Mouse (Mus musculus): ENCODE results near the gene Gabra5.

Gabra5 gene

GRCm38 (mm10) chr7:57393551-57393950 is 116.3 kb downstream of the Gabra5 start:
- in situ Hi-C loops (cut with MboI; ENCODE audit: low pct_unique_long_range_greater_than_20kb in 1 of 2, low sequenced_read_pairs in 2 of 2, unreplicated experiment in 1 of 2) = loop anchor here in 1 of 2 experiments (25.0 kb wide), 1 partner anchor 456 kb away; no protein-coding TSS in a partner anchor

- in situ Hi-C loops (cut with MboI; ENCODE audit: low pct_unique_long_range_greater_than_20kb in 1 of 2, low sequenced_read_pairs in 2 of 2, unreplicated experiment in 1 of 2) = loop anchor here in 1 of 2 experiments (25.0 kb wide), 1 partner anchor 453 kb away; no protein-coding TSS in a partner anchor
Observed at GRCm38 (mm10) chr7:57390046-57390445, 119.8 kb downstream of the Gabra5 start.

GRCm38 (mm10) chr7:57387341-57387654 is 122.6 kb downstream of the Gabra5 start:
- in situ Hi-C loops (cut with MboI; ENCODE audit: low pct_unique_long_range_greater_than_20kb in 1 of 2, low sequenced_read_pairs in 2 of 2, unreplicated experiment in 1 of 2) = loop anchor here in 1 of 2 experiments (25.0 kb wide), 1 partner anchor 450 kb away; no protein-coding TSS in a partner anchor

DNA sequence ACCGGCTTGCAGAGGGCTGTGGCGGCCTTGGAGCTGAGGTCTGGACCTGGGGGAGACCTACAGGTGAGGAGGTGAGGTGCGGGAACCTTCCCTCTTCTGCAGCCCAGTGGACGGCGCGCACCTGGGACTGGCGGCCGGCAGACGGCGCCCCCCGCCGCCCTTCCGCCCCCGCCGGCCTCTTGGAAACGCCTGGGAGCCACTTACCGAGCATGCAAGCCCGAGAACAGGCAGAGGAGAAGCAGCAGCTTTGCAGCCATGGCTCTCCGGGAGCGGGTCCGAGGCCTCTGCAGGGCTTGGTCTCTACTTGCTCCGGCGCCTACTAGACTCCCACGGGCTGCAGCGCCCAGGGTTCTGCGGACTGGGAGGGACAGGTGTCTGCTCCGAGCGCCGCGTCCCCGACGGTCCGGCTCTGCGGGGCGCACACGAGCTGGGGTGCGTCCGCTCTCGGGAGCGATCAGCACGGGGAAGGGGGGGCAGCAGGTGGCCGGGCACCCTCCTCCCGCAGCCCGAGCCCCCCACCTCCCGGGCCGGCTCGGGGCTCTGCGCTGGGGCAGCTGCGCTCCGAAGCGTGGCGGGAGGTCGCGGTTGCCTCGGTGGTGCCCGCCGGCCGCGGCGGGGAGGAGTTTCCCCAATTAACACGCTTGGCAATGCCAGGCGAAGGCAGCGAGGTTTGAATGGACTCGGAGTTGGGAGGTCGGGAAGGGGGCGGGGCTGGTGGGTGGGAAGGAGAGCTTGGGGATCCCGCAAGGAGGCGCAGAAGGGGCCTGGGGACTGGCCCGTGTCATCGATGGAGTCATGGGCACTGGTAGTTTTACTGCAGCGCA is 123.1 kb downstream of the Gabra5 start, which contains the start of gene Gabrg3:
Gabrg3 (minus strand) TSS at position 672 of the 824 bp plus-strand sequence.
- in situ Hi-C loops (cut with MboI; ENCODE audit: low pct_unique_long_range_greater_than_20kb in 1 of 2, low sequenced_read_pairs in 2 of 2, unreplicated experiment in 1 of 2) = loop anchor here in 1 of 2 experiments (25.0 kb wide), 1 partner anchor 449 kb away; no protein-coding TSS in a partner anchor

DNA sequence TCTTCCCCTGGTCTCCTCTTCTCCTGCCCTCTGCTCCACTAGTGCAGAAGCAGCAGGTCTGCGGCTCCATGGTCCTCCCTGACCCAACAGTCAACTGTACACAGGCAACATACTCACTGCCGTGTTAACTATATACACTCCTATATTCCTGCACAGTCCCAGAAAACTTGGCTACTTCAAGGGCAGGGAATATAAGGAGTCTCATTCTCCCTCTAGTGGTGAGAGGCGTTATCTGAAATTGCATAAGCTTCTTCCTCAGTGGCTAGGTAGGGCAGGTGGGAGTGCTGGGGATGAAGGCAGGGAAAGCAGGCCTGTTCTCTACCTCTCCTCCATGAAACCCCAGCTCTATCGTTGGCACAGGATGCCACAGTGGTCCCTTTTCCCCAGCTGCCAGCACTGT is 125.7 kb downstream of the Gabra5 start:
- in situ Hi-C loops (cut with MboI; ENCODE audit: low pct_unique_long_range_greater_than_20kb in 1 of 2, low sequenced_read_pairs in 2 of 2, unreplicated experiment in 1 of 2) = loop anchor here in 1 of 2 experiments (25.0 kb wide), 1 partner anchor 447 kb away; no protein-coding TSS in a partner anchor

DNA sequence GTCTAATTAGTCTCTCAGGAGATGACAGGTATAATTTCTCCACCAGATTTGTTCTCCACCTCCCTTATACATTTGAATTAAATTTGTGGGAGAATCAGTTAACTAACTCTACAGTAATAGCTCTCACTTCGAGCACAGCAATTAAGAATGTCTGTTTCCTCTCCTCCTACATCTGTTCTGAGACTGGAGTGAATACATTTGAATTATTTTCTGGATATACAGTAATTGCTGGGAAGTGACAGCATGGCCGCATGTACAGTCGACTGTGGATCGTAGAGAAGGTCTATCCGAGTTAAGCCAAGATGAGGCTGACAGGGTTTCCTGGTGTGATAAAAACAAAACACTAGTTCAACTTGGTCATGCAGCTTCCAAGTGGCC is 143.9 kb downstream of the Gabra5 start:
- in situ Hi-C loops (cut with MboI; ENCODE audit: low pct_unique_long_range_greater_than_20kb in 1 of 2, low sequenced_read_pairs in 2 of 2, unreplicated experiment in 1 of 2) = no loop called here

GRCm38 (mm10) chr7:57365134-57366012 is 144.5 kb downstream of the Gabra5 start:
- in situ Hi-C loops (cut with MboI; ENCODE audit: low pct_unique_long_range_greater_than_20kb in 1 of 2, low sequenced_read_pairs in 2 of 2, unreplicated experiment in 1 of 2) = no loop called here

- in situ Hi-C loops (cut with MboI; ENCODE audit: low pct_unique_long_range_greater_than_20kb in 1 of 2, low sequenced_read_pairs in 2 of 2, unreplicated experiment in 1 of 2) = no loop called here
Observed at GRCm38 (mm10) chr7:57363812-57364211, 146.0 kb downstream of the Gabra5 start.

DNA sequence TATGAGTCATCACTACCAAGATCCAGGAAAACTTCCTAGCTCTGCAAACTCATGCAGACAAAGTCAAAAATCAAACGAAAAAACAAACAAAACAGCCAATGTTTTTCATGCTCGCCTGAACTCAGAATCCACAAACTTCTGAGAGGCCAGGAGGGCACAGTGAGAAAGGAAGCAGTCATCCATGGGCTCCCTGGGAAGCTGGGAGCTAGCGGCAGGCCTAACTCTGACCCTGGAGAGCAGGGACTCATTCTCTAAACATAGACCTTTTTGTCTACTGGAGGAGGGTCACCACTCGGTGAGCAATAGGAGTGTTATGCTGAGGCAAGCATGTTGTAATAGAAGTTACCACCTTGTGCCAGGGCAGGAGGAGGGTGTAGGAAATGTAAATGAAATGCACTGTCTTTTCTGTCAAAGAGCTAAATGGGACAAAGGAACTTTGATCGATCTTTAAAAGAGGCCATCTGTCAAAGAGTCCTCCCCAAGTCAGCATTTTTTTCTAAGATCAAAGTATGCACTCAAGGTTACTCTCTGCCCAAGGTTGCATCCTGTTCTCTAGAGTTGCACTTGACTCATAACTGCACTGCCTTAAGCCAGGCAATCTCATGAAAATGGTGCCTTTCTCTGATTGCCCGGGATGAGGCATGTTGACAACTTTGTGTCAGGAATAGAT is 151.9 kb downstream of the Gabra5 start:
- in situ Hi-C loops (cut with MboI; ENCODE audit: low pct_unique_long_range_greater_than_20kb in 1 of 2, low sequenced_read_pairs in 2 of 2, unreplicated experiment in 1 of 2) = no loop called here

All from mouse embryonic stem cell (cell line).